Mouse (Mus musculus) lung, adult 2 months (tissue): Measurements from ENCODE around the gene Apmap. TPM values are rescaled to one million over a fixed set of nuclear protein-coding genes. Genes with fewer than 3 reads are reported as not detected.

Source experiments
- DNase-seq: peaks from one replicate; pipeline ENCODE4 v3.0.0; 2022
- H3K4me1 ChIP-seq: fragments of 200-500 bp; 2 replicates; pipeline ENCODE4 v1.6.1; 2011; ENCODE audit warnings: low read length; ENCODE audit not compliant: control insufficient read depth, insufficient read depth
- H3K4me3 ChIP-seq: fragments of 200-500 bp; replicated peaks from 2 replicates; pipeline ENCODE3; 2011; ENCODE audit warnings: low read depth, mild to moderate bottlenecking, control low read depth, low read length; ENCODE audit errors: extremely low read depth
- CTCF ChIP-seq: fragments of 200-500 bp; IDR thresholded peaks from 2 replicates; pipeline ENCODE4 v1.5.1; 2011; ENCODE audit warnings: mild to moderate bottlenecking, low read length, control low read depth; ENCODE audit not compliant: insufficient read depth
- POLR2A ChIP-seq: fragments of 200-500 bp; IDR thresholded peaks from 2 replicates; pipeline ENCODE4 v1.6.1; 2011; ENCODE audit warnings: low read depth, mild to moderate bottlenecking, control low read depth, low read length, borderline replicate concordance; ENCODE audit errors: extremely low read depth
- WGBS: fragments of 180-500 bp; shearing (Covaris S2); methylation state at CpG from one replicate; pipeline ENCODE4 v1.1.7; 2018; 5-methylcytosine and 5-hydroxymethylcytosine counted together
- polyA plus RNA-seq: library from polyadenylated mRNA; depleted of rRNA; stranded (reverse); fragments of >200 nt; gene quantifications from 2 replicates; pipeline ENCODE4 v1.2.3, GENCODE M21; 2012; rRNA removed

Apmap gene
- polyA plus RNA-seq = 115 and 126 TPM in 2 replicates

DNA sequence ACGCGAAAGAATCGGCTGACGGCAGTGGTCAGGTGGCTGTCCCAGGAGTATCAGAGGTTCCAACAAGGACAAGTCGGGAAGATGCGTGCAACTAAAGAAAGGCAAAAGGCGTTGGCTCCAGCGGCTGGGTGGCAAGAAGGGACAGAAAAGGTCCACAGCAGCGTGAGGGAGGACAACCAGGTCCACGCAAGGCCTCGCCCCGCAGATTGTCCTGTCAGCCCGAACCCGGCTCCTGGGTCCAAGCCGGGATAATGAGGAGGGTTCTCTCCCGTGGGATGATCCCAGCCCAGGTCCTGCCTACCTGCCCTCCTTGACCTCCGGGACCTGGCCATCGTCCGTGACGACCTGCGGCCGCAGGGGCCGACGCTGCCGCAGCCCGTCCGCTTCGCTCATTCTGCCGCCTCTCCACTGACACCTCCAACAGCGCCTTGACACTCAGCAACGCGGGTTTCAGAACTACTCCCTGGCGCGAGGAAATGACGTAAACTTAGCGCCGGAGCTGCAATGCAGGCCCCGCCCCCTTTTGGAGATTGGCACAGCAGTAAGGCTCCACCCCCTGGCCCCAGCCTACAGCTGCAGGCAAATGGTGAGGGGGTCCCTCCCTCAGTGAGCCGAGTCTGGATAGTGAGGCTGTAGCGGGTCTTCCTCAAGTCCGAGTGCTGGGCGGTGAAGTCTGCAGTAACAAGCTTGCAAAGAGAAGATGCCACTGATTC, at the start of gene Apmap:
TSS of gene Apmap (minus strand) at position 481 of the 713 bp plus-strand sequence.
- H3K4me3 ChIP-seq = peak within 1 kb of the TSS; percentile 81
- WGBS = under 1% methylated on average over 42 of the region's 42 CpGs
- DNase-seq = peak; percentile 96
- peaks cover 6% of the 10 kb centered on the region for H3K4me1 ChIP-seq
- TF ChIP-seq CTCF = no peak
- TF ChIP-seq POLR2A = peak; percentile 72; the same call in 1 of the 2 replicates

DNA sequence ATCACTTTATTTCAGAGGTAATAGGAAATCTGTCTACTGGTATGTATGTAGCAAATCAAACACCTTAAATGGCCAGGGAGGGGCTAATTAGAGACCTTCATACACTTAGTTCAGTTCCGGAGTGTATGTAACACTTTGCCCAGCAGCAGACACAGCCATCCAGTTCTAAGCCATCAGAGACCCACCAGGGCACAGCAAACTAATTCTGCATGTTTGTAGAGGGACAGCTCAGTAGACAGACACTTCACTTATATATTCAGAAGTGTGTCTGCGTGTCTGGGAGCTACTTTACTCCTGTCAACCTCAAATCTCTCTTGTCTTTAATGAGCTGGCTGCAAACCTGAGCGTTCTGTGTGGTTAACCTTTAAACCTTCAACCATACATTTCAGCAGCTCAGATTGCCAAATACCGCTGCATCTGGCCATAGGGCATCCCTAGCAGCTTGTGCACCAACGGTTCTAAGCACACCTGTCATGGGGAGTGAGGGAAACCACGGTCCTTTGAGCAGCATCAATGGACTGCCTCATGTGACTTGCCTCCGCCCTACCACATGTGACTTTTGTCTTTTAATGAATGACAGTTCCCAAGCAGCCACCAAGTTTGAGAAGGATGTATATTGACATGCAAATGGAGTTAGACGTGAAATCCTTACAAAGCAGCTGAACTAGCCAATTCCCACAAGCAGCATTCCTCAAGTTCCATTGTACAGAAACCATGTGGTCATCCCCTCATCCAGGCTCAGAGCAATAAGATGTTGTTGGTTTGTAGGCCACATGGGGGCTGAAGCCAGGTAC, 48.8 kb upstream of the Apmap start:
- WGBS = 62% methylated on average over 8 of the region's 8 CpGs
- Histone ChIP-seq H3K4me1 (no peaks in the 10 kb centered on the region), H3K4me3 (no peak overlapping the region)
- no peak for DNase-seq
- TF ChIP-seq POLR2A = no peak
- no peak for TF ChIP-seq CTCF

DNA sequence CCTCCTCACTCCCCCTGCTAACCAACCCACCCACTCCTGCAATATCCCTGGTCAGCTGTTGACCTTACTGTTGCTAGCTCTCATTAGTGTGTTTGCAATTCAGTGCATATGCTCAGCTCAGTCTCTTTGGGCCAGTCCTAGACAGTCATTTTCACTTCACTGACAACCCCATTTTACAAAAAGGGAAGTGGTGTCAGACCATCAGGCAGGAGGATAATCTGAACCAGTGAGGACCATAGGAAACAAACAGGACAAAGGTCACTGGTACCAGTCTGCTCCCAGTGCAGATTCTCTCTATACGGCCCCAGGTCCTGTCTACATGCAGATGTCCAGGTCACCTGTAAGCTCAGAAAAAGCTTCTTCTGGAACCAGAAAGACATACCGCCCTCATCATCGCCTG, 47.7 kb upstream of the Apmap start:
- DNase-seq = no peak
- TF ChIP-seq CTCF (no peak), POLR2A (no peak)
- Histone ChIP-seq H3K4me3 (no peak overlapping the region), H3K4me1 (no peaks in the 10 kb centered on the region)
- 87% methylated on average over 3 of the region's 3 CpGs for WGBS

DNA sequence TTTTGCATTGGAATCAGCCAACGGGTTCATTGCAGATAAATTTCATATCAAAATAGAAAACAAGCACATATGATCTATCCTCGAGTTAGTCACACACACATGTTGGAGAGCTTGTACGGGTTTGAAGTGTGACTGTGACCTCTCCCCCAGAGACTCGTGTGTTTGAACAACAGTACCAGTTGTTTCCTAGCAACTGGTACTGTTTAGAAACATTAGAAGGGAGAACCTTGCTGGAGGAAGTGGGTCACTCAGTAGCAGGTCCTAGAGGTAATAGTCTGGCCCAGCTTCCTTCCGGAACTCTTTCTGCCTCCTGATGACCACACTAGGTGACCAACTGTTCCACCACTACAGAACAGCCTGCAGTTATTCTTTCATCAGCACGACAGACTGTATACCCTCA, 46.9 kb upstream of the Apmap start:
- WGBS = 43% methylated on average over 6 of the region's 6 CpGs
- Histone ChIP-seq H3K4me3 (no peak overlapping the region), H3K4me1 (no peaks in the 10 kb centered on the region)
- TF ChIP-seq CTCF (no peak), POLR2A (no peak)
- no peak for DNase-seq

DNA sequence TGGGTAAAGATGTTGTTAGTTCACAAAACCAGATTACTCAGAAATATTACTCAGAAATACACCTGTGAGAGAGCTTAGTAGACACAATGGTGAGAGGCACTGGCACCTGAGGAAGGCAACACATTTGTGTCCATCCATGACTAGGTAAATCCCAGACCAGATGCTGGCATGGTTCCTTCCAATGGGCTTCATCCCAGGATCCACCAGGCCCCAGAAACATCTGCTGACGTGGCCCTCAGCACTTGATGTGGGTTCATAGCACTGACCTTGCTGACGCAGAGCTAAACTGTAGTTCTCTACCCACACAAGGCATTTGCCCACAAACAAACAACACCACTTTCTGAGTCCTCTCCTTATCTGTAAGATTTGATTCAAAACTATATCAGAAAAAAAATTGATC, 46.4 kb upstream of the Apmap start:
- DNase-seq = no peak
- Histone ChIP-seq H3K4me3 (no peak overlapping the region), H3K4me1 (no peaks in the 10 kb centered on the region)
- no peak for TF ChIP-seq POLR2A
- no peak for TF ChIP-seq CTCF
- WGBS = 72% methylated on average over 2 of the region's 2 CpGs

DNA sequence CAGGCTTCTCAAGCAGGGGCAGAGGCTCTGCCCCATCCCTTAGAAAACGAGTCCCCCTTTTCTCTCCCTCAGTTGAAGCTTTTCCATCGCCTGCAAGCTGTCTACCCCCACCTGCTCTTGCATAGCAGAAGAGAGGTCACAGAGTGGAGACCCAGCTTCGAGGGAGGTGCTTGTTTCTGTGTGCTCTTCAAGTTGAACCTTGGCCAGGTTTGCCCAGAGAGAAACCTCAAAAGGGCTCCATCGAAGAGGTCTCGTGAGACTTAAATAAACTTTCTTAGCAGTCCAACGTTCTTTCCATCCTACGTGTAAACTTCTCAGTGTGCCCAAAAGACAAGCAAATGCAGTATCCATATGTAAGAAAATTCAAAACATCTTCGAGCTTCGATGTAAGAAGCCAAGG, 43.0 kb upstream of the Apmap start:
- Histone ChIP-seq H3K4me1 (no peaks in the 10 kb centered on the region; the same call in 1 of the 2 replicates), H3K4me3 (no peak overlapping the region)
- DNase-seq = no peak
- no peak for TF ChIP-seq CTCF
- no peak for TF ChIP-seq POLR2A
- 48% methylated on average over 9 of the region's 9 CpGs for WGBS

DNA sequence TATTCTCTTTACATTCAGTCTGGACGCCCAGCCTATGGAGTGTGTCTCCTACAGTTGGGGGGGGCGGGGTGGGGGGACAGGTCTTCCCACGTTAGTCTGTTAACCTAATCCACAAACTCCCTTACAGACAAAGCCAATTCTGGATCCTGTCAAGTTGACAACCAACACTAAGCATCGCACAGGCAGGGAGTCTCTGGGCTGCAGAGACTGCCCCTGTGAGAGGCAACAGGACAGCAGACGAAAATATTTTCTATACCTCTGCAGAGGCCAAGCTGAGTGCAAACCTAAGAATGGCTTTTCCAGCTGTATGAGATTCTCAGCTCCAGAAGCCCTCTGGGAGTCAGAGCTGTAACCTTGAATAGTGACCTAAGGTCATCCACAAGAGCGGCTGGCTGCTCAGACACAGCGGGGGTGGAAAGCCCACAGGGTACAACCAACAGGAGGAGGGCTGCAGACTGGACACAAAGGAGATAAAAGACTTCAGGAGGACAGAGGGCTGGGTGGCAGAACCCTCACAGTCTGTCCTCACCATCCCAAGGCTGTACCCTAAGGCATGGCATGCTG, 42.2 kb upstream of the Apmap start:
- WGBS = 37% methylated on average over 7 of the region's 7 CpGs
- DNase-seq = no peak
- H3K4me1 ChIP-seq = no peaks in the 10 kb centered on the region; the same call in 1 of the 2 replicates
- no peak for TF ChIP-seq POLR2A
- TF ChIP-seq CTCF = no peak
- H3K4me3 ChIP-seq = no peak overlapping the region

DNA sequence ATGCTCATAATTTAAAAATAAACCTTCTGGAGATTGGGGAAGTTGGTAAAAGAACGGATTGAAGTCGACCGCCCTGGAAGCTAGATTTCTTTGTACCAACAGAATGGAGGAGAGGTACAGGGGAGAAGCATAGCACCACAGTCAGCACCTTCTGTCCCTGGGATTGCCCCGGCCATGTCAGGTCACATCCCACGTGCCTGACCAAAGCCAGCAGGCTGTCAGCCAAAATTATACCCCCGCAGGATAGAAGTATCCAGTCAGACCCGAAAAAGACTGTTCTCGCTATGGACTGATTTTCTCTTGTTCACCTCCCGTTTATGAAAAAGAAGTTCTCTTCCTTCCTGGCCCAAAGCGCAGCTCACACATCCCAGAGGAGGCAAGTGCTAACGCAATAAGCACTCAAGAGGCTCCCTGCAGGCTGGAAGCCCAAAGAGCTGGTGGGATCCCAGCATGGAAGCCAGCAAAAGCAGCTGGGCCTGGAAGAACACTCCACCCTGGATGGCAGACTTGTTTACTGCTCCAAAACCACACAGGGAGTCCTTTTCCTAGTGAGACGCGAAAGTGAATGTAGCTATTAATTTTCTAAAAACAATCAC, 40.0 kb upstream of the Apmap start:
- DNase-seq = no peak
- TF ChIP-seq CTCF (no peak), POLR2A (no peak)
- 37% methylated on average over 13 of the region's 13 CpGs for WGBS

DNA sequence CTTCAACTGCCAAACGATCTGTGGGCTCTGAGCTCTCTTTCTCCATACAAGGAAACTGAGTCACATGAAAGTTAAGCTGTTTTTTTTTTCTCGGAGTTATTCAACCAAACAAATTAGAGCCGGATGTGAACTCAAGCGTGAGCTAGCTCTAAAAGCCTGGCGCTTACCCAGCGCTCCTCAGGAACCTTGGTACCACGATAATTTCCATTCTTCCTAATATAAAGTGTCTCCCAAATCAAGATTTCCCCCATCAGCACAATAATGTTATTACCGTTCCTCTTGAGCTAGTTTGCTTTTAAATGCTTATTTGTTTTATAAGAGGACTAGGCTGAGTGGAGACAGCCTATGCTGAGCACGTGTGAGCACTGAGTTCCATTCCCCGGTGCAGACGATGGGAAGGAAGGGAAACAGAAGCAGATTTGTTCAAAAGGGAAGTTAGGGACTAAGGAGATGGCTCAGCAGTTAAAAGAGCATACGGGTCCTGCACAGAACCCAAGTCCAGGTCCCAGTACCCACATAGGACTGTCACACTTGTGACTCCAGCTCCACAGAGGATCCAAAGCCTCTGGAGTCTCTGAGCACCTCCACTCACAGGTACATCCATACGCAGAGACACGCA, 39.4 kb upstream of the Apmap start:
- Histone ChIP-seq H3K4me1 (no peaks in the 10 kb centered on the region; the same call in 1 of the 2 replicates), H3K4me3 (no peak overlapping the region)
- TF ChIP-seq CTCF = no peak
- TF ChIP-seq POLR2A = no peak
- 61% methylated on average over 14 of the region's 14 CpGs for WGBS
- no peak for DNase-seq

More for the DNA sequence above, 40.0 kb upstream of the Apmap start:
- Histone ChIP-seq H3K4me1 (no peaks in the 10 kb centered on the region; the same call in 1 of the 2 replicates), H3K4me3 (no peak overlapping the region)
